Mouse (Mus musculus) liver, embryonic 12.5 days (tissue): ENCODE measurements around the gene 4931414P19Rik. TPM values are rescaled to one million over a fixed set of nuclear protein-coding genes. Genes with fewer than 3 reads are reported as not detected.

Experiments
- ATAC-seq: fragments of 200-750 bp; cut with Nextera tagmentation; 2 replicates; pipeline ENCODE4 v1.8.0; 2017; ENCODE audit warnings: moderate number of reproducible peaks, mild to moderate bottlenecking, moderate library complexity
- H3K27ac ChIP-seq: fragments of 300-500 bp; sonication (generic); 2 replicates; pipeline ENCODE4 v1.5.1; 2016; ENCODE audit warnings: mild to moderate bottlenecking
- H3K27me3 ChIP-seq: fragments of 300-500 bp; sonication (generic); replicated peaks from 2 replicates; pipeline ENCODE4 v1.6.1; 2016; ENCODE audit warnings: mild to moderate bottlenecking, moderate library complexity
- H3K36me3 ChIP-seq: fragments of 300-500 bp; sonication (generic); 2 replicates; pipeline ENCODE4 v1.6.1; 2016; ENCODE audit warnings: mild to moderate bottlenecking, moderate library complexity
- H3K4me1 ChIP-seq: fragments of 300-500 bp; sonication (generic); 2 replicates; pipeline ENCODE4 v1.6.1; 2016
- H3K4me2 ChIP-seq: fragments of 300-500 bp; sonication (generic); 2 replicates; pipeline ENCODE4 v1.6.1; 2016; ENCODE audit warnings: mild to moderate bottlenecking, moderate library complexity
- H3K4me3 ChIP-seq: fragments of 300-500 bp; sonication (generic); 2 replicates; pipeline ENCODE4 v1.5.1; 2016; ENCODE audit warnings: mild to moderate bottlenecking, moderate library complexity
- H3K9ac ChIP-seq: fragments of 300-500 bp; sonication (generic); 2 replicates; pipeline ENCODE4 v1.6.1; 2016; ENCODE audit warnings: mild to moderate bottlenecking, moderate library complexity
- H3K9me3 ChIP-seq: fragments of 300-500 bp; sonication (generic); replicated peaks from 2 replicates; pipeline ENCODE4 v1.6.1; 2016; ENCODE audit warnings: mild to moderate bottlenecking, moderate library complexity
- WGBS: fragments of 180-500 bp; shearing (Covaris S2); methylation state at CpG from one replicate; pipeline ENCODE4 v1.1.7; 2016; ENCODE audit not compliant: insufficient replicate concordance; 5-methylcytosine and 5-hydroxymethylcytosine counted together
- polyA plus RNA-seq: library from polyadenylated mRNA; unstranded; fragments of >200 nt; fragmentation: Nextera tagmentation; extraction: Ambion mirVana; gene quantifications from 2 replicates; pipeline ENCODE4 v1.2.1, GENCODE M21; 2016

The 4931414P19Rik gene
- polyA plus RNA-seq, 1 experiment from 2014 or later, result 4.1 TPM

DNA sequence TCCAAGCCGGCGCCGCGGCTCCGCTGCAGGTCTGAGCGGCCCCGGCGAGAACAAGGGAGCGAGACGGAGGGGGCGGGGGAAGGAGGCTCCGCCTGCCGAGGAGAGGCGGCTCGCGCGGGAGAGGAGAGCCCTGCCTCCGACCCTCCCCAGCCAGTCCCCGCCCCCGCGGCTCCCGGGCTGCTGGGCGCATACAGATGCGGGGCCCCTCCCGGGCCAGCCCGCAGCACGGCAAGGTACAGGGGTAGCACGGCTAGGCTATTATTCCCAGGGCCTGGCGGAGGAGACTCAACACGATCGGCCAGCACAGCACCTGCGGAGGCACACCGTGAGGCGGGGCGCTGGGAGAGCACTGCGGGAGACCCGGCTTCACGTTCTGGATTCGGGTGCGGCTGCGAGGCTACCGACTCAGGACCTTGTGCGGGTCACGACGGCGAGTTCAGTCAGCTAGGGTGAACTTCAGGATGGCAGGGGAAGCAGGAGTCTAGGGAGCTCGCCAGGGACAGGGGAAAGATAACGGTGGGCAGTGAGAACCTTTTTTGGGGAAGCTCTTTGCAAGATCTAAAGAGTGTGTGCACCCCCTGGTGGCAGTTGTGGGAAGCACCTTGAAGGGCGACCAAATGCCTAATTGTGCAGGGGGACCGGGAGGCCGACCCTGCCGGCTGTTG lies 35.6 kb upstream of the 4931414P19Rik start, which contains the start of gene Cdh24:
Cdh24 (minus strand) TSS at position 60 of the 665 bp plus-strand sequence.
- ATAC-seq, result peak; percentile 93
- Histone ChIP-seq H3K4me3 (peak within 1 kb of the TSS; percentile 71), H3K27me3 (peaks cover 25% of the 10 kb centered on the region), H3K36me3 (peaks cover 49% of the 10 kb centered on the region), H3K4me1 (peaks cover 20% of the 10 kb centered on the region), H3K9me3 (no peaks in the 10 kb centered on the region), H3K27ac (peak within 1 kb of the TSS; percentile 75), H3K9ac (peak within 1 kb of the TSS; percentile 80), H3K4me2 (peak within 1 kb of the TSS; percentile 100)
- WGBS, result under 1% methylated on average over 51 of the region's 52 CpGs

DNA sequence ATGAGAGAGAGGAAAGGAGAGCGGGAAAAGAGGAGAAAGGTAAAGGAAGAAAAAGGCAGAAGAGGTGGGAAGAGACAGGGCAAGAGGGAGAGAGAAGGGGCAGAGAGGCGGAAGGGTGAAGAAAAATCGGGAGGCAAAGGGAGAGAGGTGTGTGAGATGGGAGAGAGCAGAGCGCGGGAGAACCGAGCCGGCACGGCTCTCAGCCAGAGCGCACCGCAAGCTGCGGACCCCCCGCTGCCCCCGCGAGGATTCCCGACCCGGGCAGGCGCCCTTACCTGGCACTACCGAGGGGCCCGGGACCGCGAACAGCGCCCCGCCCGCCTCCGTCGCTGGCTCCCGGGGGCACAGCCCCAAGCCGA lies 35.1 kb upstream of the 4931414P19Rik start, which contains the start of gene Gm17606:
Gm17606 (plus strand) TSS at position 7 of the 359 bp plus-strand sequence.
- Histone ChIP-seq H3K27ac (peak within 1 kb of the TSS; percentile 75), H3K9ac (peak within 1 kb of the TSS; percentile 80), H3K4me2 (peak within 1 kb of the TSS; percentile 100), H3K9me3 (no peaks in the 10 kb centered on the region), H3K4me3 (peak within 1 kb of the TSS; percentile 71), H3K4me1 (peaks cover 20% of the 10 kb centered on the region), H3K27me3 (peaks cover 25% of the 10 kb centered on the region), H3K36me3 (peaks cover 47% of the 10 kb centered on the region)
- ATAC-seq, result no peak
- 1% methylated on average over 19 of the region's 28 CpGs for WGBS

DNA sequence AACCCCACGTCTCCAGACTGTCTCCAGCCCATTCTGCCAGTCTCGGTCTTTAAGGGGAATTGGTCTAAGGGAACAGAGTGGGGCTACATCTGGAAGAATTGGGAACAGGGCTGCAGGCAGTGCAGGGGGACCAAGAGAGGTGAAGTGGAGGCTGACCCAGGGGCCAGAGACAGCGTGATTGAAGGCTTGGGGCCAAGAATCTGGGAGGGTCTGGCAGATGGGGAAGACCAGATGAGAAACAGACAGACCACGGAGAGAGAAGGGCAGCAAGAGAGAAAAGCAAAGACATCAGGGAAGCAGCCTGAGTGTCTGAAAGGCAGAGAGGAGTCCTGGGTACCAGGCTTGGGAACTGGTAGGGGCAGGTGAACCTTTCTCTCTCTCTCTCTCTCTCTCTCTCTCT lies 34.3 kb upstream of the 4931414P19Rik start:
- peaks cover 43% of the 10 kb centered on the region for H3K36me3 ChIP-seq
- ATAC-seq, result no peak
- WGBS, result 43% methylated on average over 4 of the region's 4 CpGs
- peaks cover 25% of the 10 kb centered on the region for H3K27me3 ChIP-seq
- peak overlapping the region; percentile 100 for H3K4me2 ChIP-seq
- H3K27ac ChIP-seq, result no peak overlapping the region
- H3K9me3 ChIP-seq, result no peaks in the 10 kb centered on the region
- H3K4me3 ChIP-seq, result no peak overlapping the region
- peak overlapping the region; percentile 80; the same call in 1 of the 2 replicates for H3K9ac ChIP-seq
- H3K4me1 ChIP-seq, result peaks cover 20% of the 10 kb centered on the region

GRCm38 (mm10) chr14:54638210-54638609 lies 32.4 kb upstream of the 4931414P19Rik start:
- Histone ChIP-seq H3K4me3 (no peak overlapping the region), H3K9ac (no peak overlapping the region), H3K36me3 (peaks cover 27% of the 10 kb centered on the region), H3K4me2 (no peak overlapping the region), H3K9me3 (no peaks in the 10 kb centered on the region), H3K27ac (no peak overlapping the region), H3K27me3 (peaks cover 25% of the 10 kb centered on the region), H3K4me1 (peaks cover 20% of the 10 kb centered on the region)
- WGBS, result 75% methylated on average over 5 of the region's 5 CpGs
- ATAC-seq, result no peak

DNA sequence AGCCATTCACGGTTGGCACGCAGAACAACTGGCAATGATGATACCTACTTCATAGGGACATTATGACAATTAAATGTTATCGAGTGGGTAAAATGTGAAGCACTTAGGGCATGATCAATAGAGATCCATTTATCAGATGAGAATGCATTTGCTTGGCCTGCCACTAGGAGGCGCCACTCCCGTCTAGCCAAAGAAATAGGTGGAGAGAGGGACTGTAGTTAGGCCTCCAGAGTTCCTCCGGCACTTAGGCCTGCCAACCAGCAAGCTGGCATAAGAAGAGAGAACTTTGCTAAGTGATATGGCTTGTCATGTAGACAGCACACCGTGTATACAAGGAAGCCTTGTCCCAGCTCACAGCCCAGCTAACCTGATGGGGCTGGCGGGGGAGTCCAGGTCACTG lies 31.2 kb upstream of the 4931414P19Rik start:
- Histone ChIP-seq H3K27me3 (peaks cover 25% of the 10 kb centered on the region), H3K4me1 (peaks cover 20% of the 10 kb centered on the region), H3K27ac (no peak overlapping the region), H3K36me3 (peaks cover 27% of the 10 kb centered on the region), H3K4me2 (no peak overlapping the region), H3K9ac (no peak overlapping the region), H3K4me3 (no peak overlapping the region), H3K9me3 (no peaks in the 10 kb centered on the region)
- WGBS, result 46% methylated on average over 8 of the region's 8 CpGs
- no peak for ATAC-seq

DNA sequence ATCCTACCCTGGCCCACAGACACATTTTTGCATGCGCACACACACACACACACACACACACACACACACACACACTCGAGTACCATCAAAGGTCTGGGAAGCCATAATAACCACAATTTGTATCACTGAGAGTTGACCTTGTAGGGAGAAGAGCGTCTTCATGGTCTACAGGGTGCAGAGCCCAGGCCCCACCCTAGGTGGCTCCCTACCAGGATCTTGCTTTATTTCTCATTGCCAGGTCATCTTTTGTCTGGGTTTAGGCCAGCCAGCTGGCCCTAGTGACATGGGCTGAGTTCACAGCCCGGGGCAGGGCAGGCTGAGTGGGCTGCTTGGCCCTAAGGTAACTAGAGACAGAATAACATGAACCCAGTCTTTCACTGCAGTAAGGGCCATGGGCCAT lies 28.4 kb upstream of the 4931414P19Rik start:
- peaks cover 30% of the 10 kb centered on the region for H3K36me3 ChIP-seq

DNA sequence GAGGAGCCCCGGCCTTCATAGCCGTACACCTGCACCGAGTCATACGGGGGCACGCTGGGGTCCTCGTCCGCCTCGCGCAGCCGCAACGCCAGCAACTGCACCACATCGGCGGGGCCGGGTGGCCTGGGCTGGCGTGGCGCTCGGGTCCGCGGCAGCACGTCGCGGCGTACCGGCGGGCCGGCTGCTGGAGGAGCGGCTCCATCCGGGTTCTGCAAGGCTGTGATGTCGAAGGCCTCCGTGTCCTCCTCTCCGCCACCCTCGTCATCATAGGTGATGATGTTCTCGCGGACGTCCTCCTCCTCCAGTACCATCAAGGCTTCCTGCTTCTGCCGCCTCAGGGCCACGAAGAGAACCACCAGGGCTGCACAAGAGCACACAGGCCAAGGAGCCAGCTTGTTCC lies 26.5 kb upstream of the 4931414P19Rik start:
- 0 out of 2 replicates have a peak, but pooled peaks cover 4% of the 10 kb centered on the region for H3K4me1 ChIP-seq
- 0 out of 2 replicates have a peak, but pooled peaks cover 4% of the 10 kb centered on the region for H3K27me3 ChIP-seq
- H3K27ac ChIP-seq, result no peak overlapping the region
- no peak overlapping the region for H3K4me3 ChIP-seq
- no peak for ATAC-seq
- H3K9ac ChIP-seq, result no peak overlapping the region
- H3K36me3 ChIP-seq, result peaks cover 28% of the 10 kb centered on the region
- H3K9me3 ChIP-seq, result no peaks in the 10 kb centered on the region
- H3K4me2 ChIP-seq, result no peak overlapping the region
- WGBS, result 91% methylated on average over 37 of the region's 37 CpGs

More for the DNA sequence above, 28.4 kb upstream of the 4931414P19Rik start:
- no peak for ATAC-seq
- Histone ChIP-seq H3K9me3 (no peaks in the 10 kb centered on the region), H3K4me2 (no peak overlapping the region), H3K4me3 (no peak overlapping the region), H3K27me3 (peaks cover 6% of the 10 kb centered on the region), H3K9ac (no peak overlapping the region), H3K27ac (no peak overlapping the region), H3K4me1 (0 out of 2 replicates have a peak, but pooled peaks cover 4% of the 10 kb centered on the region)
- WGBS, result 68% methylated on average over 4 of the region's 4 CpGs

GRCm38 (mm10) chr14:54631240-54631599 lies 25.4 kb upstream of the 4931414P19Rik start:
- Histone ChIP-seq H3K4me2 (no peak overlapping the region), H3K4me1 (0 out of 2 replicates have a peak, but pooled peaks cover 4% of the 10 kb centered on the region), H3K36me3 (peaks cover 26% of the 10 kb centered on the region), H3K27ac (no peak overlapping the region), H3K27me3 (peaks cover 14% of the 10 kb centered on the region), H3K4me3 (no peak overlapping the region), H3K9ac (no peak overlapping the region), H3K9me3 (no peaks in the 10 kb centered on the region)
- no peak for ATAC-seq
- 74% methylated on average over 4 of the region's 4 CpGs for WGBS

- H3K4me2 ChIP-seq, result no peak overlapping the region
- 0 out of 2 replicates have a peak, but pooled peaks cover 4% of the 10 kb centered on the region for H3K4me1 ChIP-seq
- no peak; the same call in 1 of the 2 replicates for ATAC-seq
- no peak overlapping the region for H3K4me3 ChIP-seq
- peaks cover 20% of the 10 kb centered on the region for H3K36me3 ChIP-seq
- H3K9me3 ChIP-seq, result no peaks in the 10 kb centered on the region
- H3K27me3 ChIP-seq, result peaks cover 19% of the 10 kb centered on the region
- no peak overlapping the region for H3K27ac ChIP-seq
- WGBS, result 58% methylated on average over 11 of the region's 11 CpGs
- H3K9ac ChIP-seq, result no peak overlapping the region
Measured at GRCm38 (mm10) chr14:54630583-54631239, 24.9 kb upstream of the 4931414P19Rik start.

GRCm38 (mm10) chr14:54629797-54630196 lies 24.0 kb upstream of the 4931414P19Rik start:
- Histone ChIP-seq H3K27ac (no peak overlapping the region), H3K4me1 (0 out of 2 replicates have a peak, but pooled peaks cover 4% of the 10 kb centered on the region), H3K9ac (no peak overlapping the region), H3K36me3 (peaks cover 19% of the 10 kb centered on the region), H3K4me2 (no peak overlapping the region), H3K4me3 (no peak overlapping the region), H3K27me3 (peaks cover 28% of the 10 kb centered on the region), H3K9me3 (no peaks in the 10 kb centered on the region)
- no peak for ATAC-seq
- WGBS, result 65% methylated on average over 2 of the region's 2 CpGs

GRCm38 (mm10) chr14:54628103-54628502 lies 22.3 kb upstream of the 4931414P19Rik start:
- H3K27me3 ChIP-seq, result peaks cover 33% of the 10 kb centered on the region

GRCm38 (mm10) chr14:54624976-54625375 lies 19.2 kb upstream of the 4931414P19Rik start:
- WGBS, result 66% methylated on average over 10 of the region's 10 CpGs

More at GRCm38 (mm10) chr14:54628103-54628502, 22.3 kb upstream of the 4931414P19Rik start:
- H3K9me3 ChIP-seq, result no peaks in the 10 kb centered on the region
- peaks cover 14% of the 10 kb centered on the region for H3K36me3 ChIP-seq
- H3K4me2 ChIP-seq, result no peak overlapping the region
- H3K9ac ChIP-seq, result no peak overlapping the region
- WGBS, result 63% methylated on average over 5 of the region's 5 CpGs
- H3K4me3 ChIP-seq, result no peak overlapping the region
- no peak overlapping the region for H3K27ac ChIP-seq
- H3K4me1 ChIP-seq, result peaks cover 10% of the 10 kb centered on the region
- ATAC-seq, result no peak

More at GRCm38 (mm10) chr14:54624976-54625375, 19.2 kb upstream of the 4931414P19Rik start:
- Histone ChIP-seq H3K9me3 (no peaks in the 10 kb centered on the region), H3K4me2 (no peak overlapping the region), H3K9ac (no peak overlapping the region), H3K27me3 (peaks cover 38% of the 10 kb centered on the region), H3K36me3 (no peaks in the 10 kb centered on the region), H3K4me1 (peaks cover 9% of the 10 kb centered on the region), H3K4me3 (no peak overlapping the region), H3K27ac (no peak overlapping the region)
- ATAC-seq, result no peak
